Mouse (Mus musculus) ovary, postnatal 36 days (tissue): ENCODE data around the gene Rft1.
"Not testable (repeated sequence)": the region's sequence is repeated elsewhere in the genome, so short reads cannot be mapped to it uniquely, and the experiment has no call there.

Experiments
- DNase-seq: peaks from one replicate; pipeline ENCODE4 v3.0.0; 2022; ENCODE audit warnings: low spot score, mixed read lengths

The Rft1 gene

GRCm38 (mm10) chr14:30674947-30675346 lies 20.8 kb downstream of the Rft1 start:
- DNase-seq: no peak

- no peak for DNase-seq
Measured at GRCm38 (mm10) chr14:30682131-30682530, 28.0 kb downstream of the Rft1 start.

GRCm38 (mm10) chr14:30690685-30691084 lies 36.5 kb downstream of the Rft1 start:
- no peak for DNase-seq

- no peak for DNase-seq
Measured at GRCm38 (mm10) chr14:30692439-30692838, 38.3 kb downstream of the Rft1 start.

- DNase-seq: no peak
Measured at GRCm38 (mm10) chr14:30694786-30695185, 40.6 kb downstream of the Rft1 start.

- peak; percentile 76 for DNase-seq
Measured at GRCm38 (mm10) chr14:30695609-30696008, 41.4 kb downstream of the Rft1 start.

- DNase-seq: no peak
Measured at GRCm38 (mm10) chr14:30697407-30698052, 43.4 kb downstream of the Rft1 start.

GRCm38 (mm10) chr14:30699656-30700055 lies 45.5 kb downstream of the Rft1 start:
- DNase-seq: peak; percentile 45

- no peak for DNase-seq
Measured at GRCm38 (mm10) chr14:30702512-30702911, 48.4 kb downstream of the Rft1 start.

GRCm38 (mm10) chr14:30703079-30703478 lies 48.9 kb downstream of the Rft1 start:
- no peak for DNase-seq

GRCm38 (mm10) chr14:30704098-30704855 lies 50.1 kb downstream of the Rft1 start:
- no peak for DNase-seq

GRCm38 (mm10) chr14:30711892-30712291 lies 57.7 kb downstream of the Rft1 start:
- DNase-seq: no peak

- DNase-seq: no peak
Measured at GRCm38 (mm10) chr14:30713769-30714168, 59.6 kb downstream of the Rft1 start.

GRCm38 (mm10) chr14:30714799-30715617 lies 60.8 kb downstream of the Rft1 start, which contains the start of gene Sfmbt1:
Sfmbt1 (plus strand) TSS chr14:30714849.
- no peak for DNase-seq

GRCm38 (mm10) chr14:30715618-30716050 lies 61.5 kb downstream of the Rft1 start:
- peak; percentile 85 for DNase-seq

GRCm38 (mm10) chr14:30716051-30716952 lies 62.1 kb downstream of the Rft1 start:
- peak; percentile 71 for DNase-seq

- DNase-seq: no peak
Measured at GRCm38 (mm10) chr14:30716953-30717285, 62.8 kb downstream of the Rft1 start.

GRCm38 (mm10) chr14:30718696-30719095 lies 64.5 kb downstream of the Rft1 start:
- DNase-seq: not testable (repeated sequence)

GRCm38 (mm10) chr14:30719514-30719913 lies 65.4 kb downstream of the Rft1 start:
- no peak for DNase-seq

GRCm38 (mm10) chr14:30721850-30722249 lies 67.7 kb downstream of the Rft1 start:
- no peak for DNase-seq

- DNase-seq: no peak
Measured at GRCm38 (mm10) chr14:30722406-30722805, 68.2 kb downstream of the Rft1 start.

GRCm38 (mm10) chr14:30731896-30732295 lies 77.7 kb downstream of the Rft1 start:
- DNase-seq: no peak
